Mouse (Mus musculus) adrenal gland, postnatal 25 days (tissue): ENCODE measurements around the gene Mtfmt. TPM values are rescaled to one million over a fixed set of nuclear protein-coding genes. Genes with fewer than 3 reads are reported as not detected.

ENCODE experiments used
- total RNA-seq: library from RNA; stranded (reverse); gene quantifications from 2 replicates; pipeline ENCODE4 v1.2.3, GENCODE M21; 2021

Mtfmt gene
- total RNA-seq, 1 experiment from 2014 or later = 16.9 TPM

Other genes starting within 250 kb of the Mtfmt start
- gene Parp16, start 240.4 kb upstream of the Mtfmt start, total RNA-seq = 26.8 and 26.9 TPM in 2 replicates
- gene Cilp, start 170.6 kb upstream of the Mtfmt start, total RNA-seq = 4.0 and 4.3 TPM in 2 replicates
- 57.3 and 57.5 TPM in 2 replicates for gene Clpx, start 141.5 kb upstream of the Mtfmt start, total RNA-seq
- 16.1 and 19.0 TPM in 2 replicates for gene Pdcd7, start 89.7 kb upstream of the Mtfmt start, total RNA-seq
- gene Ubap1l, start 74.7 kb upstream of the Mtfmt start, total RNA-seq = 0.90 TPM in 1 of 2 replicates, not detected in the other
- gene Kbtbd13, start 44.1 kb upstream of the Mtfmt start, total RNA-seq = 0.43 TPM in 1 of 2 replicates, not detected in the other
- 9.6 and 15.9 TPM in 2 replicates for gene Rasl12, start 37.3 kb upstream of the Mtfmt start, total RNA-seq
- gene Slc51b, start 12.8 kb upstream of the Mtfmt start, total RNA-seq = not detected in 2 replicates
- 42.3 and 54.8 TPM in 2 replicates for gene Spg21, start 25.2 kb downstream of the Mtfmt start, total RNA-seq
- gene Ankdd1a, start 84.4 kb downstream of the Mtfmt start, total RNA-seq = 2.1 and 3.5 TPM in 2 replicates
- gene Plekho2, start 144.3 kb downstream of the Mtfmt start, total RNA-seq = 58.2 and 64.5 TPM in 2 replicates
- gene Pif1, start 151.4 kb downstream of the Mtfmt start, total RNA-seq = 1.1 and 1.6 TPM in 2 replicates
- gene Rbpms2, start 193.9 kb downstream of the Mtfmt start, total RNA-seq = 51.5 and 63.3 TPM in 2 replicates
- gene Oaz2, start 232.2 kb downstream of the Mtfmt start, total RNA-seq = 90.9 and 131 TPM in 2 replicates